Mouse (Mus musculus) cerebellum, adult (tissue): ENCODE results near the gene Gga3.

Source experiments
- ATAC-seq: cut with Nextera tagmentation; 2 replicates; pipeline ENCODE4 v1.9.2; 2017; ENCODE audit warnings: mild to moderate bottlenecking, moderate library complexity, mixed read lengths; ENCODE audit not compliant: insufficient number of reproducible peaks, low FRiP score, low TSS enrichment

The Gga3 gene

DNA sequence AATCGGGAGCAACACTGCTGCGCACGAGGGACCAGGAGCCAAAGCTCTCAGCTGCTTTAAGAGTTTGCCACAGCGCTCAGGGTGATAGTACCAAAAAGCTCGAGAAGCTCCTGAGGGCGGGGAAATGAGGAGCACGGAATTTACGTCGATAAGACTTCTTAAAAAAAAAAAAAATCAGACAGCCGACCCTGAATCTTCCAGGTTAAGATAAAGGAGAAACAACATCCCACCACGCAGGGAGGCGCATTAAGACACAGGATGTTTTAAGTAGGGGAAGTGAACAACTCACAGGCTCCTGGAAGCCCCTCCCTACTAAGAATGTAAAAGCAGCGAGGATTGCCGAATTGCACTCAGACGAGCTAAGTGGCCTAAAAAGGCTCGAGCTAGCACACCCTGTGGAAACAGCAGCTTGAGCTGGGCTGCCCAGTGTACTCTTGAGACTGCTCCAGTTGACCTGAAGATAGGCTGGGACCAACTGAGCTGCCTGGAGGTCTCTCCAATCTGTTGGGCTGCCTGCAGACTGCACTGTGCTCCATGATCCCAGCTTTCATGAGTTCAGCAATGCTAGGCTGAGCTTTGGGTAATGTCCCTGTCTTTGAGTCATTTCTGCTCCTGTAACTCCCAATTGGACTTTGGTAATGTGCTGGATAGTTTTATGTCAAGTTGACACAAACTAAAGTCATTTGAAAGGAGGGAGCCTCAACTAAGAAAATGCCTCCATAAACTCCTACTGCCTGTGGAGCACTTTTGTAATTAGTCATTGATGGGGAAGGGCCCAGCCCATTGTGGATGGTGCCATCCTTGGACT, 9.5 kb upstream of the Gga3 start:
- ATAC-seq, result peak; percentile 7; the same call in 1 of the 2 replicates

DNA sequence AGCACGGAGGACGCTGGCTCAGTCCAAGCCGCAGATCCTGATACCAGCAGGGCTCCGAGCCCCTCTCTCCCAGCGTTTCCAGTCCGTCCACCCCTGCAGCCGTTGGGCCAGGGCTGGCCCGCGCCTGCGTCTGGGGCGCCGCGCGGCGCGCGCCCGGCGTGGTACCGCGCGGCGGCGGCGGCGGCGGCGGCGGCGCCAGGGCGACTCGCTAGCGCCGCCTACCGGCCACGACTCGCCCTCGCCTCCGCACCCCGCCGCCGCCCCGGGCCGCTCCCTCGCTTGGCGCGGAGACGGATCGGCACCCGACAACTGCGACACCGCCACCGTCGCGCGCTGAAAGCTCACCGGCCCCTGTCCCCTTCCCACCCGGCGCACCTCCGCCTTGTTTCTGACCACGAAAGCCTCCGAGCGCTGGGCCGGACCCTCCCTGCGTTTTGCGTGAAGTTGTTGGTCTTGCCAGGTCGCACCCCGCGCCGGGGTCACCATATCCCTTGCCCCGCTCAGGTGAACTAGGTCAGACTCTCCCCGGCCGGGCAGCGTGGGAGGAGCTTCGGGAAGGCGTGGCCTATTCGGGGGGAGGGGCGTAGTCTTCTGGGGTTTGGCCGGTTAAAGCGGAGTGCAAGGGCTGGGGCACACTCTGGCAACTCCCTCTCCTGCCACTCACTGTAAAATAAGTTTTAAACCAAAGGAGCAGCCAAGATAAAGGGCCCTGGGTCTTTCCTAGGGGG, 8.7 kb upstream of the Gga3 start, which contains the start of gene Mif4gd:
Gene Mif4gd (minus strand): TSS at position 560 of the 728 bp plus-strand sequence.
- peak; percentile 82 for ATAC-seq

DNA sequence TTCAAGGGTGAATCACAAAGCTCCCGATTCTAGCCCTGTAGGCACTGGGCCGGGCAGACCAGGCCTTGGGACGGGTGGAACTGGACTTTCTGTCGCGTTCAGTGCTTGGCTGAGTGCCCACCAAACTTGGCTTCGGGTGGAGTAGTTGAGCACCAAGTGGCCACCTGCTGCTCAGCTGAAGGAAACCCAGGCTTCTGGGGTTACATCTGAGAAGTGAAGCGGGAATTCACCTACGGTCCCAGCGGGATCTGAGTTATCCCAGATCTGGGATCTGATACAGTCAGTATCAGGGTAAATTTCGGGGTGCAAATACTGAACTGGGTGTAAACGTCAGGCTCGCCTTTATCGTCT, 8.2 kb upstream of the Gga3 start:
- no peak; the same call in 1 of the 2 replicates for ATAC-seq

DNA sequence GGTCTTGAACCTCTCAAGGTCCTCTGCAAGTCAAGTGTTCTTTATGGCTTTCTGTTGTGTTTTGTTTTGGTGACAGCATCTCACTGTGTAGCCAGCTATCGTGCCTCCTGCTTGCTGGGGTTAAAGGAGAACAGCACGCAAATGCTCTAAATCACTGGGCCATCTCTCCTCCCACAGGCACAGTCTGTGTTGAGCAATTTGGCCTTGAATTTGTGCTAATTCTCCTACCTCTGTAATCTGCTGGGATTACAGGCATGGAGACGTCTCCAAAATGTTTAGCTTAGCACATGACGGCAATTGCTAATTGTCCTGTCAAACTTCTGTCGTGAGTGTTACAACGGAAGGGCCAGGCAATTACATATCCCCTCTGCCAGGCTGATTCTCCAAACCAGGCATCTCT, 7.3 kb upstream of the Gga3 start:
- ATAC-seq, result no peak

DNA sequence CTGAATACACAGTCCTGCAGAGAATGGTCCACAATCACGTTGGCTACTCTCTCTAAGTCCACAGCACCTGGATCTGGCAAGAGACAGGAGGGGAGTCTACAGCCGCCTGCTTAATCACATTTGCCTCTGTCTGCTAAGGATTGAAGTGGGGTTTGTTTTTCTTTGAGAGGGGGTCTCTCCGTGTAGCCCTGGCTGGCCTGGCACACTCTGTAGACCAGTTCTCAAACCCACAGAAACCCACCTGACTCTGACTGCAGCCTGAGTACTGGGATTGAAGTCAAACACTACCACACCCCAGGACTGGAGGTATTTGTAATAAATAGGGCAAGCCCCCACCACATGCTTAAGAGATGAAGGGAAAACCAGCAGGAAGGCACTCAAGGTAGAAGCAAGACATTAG, 5.7 kb upstream of the Gga3 start:
- no peak for ATAC-seq

DNA sequence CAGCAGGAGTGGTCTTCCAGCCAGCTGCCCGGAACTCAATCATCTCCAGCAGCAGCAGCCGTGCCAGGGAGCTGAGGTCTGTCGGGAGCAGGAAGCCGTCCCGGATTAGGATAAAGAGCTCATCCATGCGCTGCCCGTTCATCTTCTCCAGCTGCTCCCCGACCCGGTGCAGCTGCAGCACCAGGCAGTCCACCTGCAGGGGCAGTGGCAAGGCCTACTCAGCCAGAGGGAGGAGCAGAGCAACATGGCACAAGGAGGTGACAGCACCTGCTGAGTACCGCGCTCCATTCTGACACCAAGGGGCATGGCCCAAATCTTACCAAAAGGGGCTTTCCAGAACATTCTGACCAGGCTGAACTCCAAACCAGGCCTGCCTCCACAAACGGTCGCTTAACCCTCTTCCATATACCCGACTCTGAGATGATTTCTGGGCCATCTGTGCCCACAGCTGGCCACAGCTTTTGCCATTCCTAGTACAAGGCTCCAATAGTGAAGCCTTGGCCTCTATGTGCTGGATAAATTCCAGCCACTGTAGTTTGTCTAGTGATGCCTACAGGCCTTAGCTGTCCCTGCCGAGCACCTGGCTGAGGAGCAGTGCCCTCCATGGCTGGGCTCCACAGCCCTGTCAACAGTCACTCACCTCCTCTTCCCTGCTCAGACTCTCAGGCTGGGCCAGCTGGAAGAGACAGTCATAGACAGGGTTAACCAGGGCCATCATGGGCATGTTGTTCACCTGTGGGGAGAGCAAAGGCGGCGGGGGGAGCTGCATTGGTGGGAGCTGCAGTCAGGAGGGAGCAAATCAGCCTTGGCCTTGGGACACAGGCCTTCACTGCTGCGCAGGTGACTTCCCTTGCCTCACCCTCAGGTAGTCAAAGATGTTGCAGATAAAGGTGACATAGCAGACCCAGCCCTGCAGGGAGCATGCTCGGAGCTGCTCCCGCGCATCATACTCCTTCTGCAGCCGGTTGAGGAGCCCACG, 4.9 kb upstream of the Gga3 start:
- no peak for ATAC-seq

DNA sequence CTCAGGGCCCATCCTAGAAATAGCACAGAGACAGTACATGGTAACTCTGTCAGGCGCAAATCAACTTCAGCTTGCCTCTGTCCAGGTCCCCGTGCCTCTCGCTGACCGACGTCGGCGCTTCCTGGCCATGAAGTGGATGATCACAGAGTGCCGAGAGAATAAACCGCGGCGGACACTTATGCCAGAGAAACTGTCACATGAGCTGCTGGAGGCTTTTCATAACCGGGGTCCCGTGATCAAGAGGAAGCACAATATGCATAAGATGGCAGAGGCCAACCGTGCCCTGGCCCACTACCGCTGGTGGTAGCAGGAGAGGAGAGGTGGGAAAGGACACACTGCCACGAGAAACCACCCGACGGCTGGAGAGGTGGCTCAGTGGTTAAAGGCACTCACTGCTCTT, 2.9 kb upstream of the Gga3 start:
- no peak for ATAC-seq

DNA sequence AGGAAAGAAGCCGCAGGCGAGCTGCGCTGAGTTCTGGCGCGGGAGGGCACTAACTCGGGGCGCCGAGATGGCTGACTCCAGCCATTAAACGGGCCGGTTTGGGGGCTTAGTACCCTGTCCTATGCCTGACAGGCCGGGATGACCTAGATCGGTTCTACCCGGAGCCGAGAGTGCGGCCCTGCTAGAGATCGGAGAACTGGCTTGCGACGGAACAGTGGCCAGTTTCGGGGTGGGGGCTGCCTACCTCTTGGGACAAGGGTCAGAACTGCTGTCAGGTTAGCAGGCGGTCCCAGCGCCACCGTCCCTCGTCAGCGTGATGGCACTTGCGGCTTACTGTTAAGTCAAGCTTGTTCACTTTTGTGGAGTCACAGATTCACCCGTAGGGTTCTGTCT, 449 bp upstream of the Gga3 start:
- ATAC-seq, result peak; percentile 3; the same call in 1 of the 2 replicates

DNA sequence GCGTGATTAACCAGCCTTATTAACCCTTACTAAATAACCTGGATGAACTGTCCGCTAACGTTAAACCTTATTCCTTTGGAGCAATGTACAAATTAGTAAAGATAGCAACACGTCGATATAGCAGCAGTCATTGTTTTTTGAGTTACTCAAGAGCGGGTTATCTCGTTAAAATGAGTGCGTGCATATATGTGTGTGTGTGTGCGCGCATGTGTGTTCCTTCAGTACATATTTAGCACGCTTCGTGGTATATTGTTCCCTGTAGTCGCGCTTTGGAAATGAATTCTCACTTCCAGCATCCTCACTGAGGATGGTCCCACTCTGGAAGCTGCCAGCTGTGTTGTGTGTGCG, 749 bp downstream of the Gga3 start:
- ATAC-seq, result no peak

DNA sequence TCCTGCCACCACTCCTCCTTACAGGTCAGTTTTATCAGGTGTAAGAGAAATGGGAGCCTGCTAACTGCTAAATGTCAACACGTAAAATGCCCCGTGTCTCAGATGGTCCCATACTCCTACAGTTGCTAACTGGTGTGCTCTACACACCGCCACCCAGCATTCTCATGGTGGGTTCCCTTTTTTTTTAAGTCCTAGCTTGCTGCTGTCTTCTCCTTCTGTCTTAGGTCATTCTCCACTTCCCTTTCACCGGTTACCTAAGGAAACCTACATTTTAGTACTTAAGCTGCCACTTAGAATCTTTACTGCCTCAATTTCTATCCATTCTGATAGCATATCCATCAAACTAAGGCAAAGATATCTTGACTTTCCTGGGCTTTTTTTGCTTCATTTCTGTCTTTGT, 2.7 kb downstream of the Gga3 start:
- ATAC-seq, result no peak

DNA sequence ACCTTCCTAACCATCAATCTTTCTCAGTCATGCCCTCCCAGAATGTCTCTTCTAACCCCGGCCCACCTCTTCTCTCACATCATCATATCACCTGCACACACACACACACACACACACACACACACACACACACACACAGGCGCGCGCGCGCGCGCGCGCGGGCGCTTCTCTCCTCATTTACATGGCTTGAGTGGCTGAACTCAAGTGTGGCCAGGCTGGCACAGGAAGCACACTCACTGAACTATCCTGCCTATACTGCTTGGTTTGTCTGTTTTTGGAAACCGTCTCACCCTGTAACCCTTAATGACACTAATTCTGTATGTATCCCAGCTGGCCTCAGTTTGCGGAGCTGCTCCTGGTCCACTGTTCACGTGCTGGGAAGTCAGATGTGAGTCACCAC, 3.1 kb downstream of the Gga3 start:
- no peak for ATAC-seq

DNA sequence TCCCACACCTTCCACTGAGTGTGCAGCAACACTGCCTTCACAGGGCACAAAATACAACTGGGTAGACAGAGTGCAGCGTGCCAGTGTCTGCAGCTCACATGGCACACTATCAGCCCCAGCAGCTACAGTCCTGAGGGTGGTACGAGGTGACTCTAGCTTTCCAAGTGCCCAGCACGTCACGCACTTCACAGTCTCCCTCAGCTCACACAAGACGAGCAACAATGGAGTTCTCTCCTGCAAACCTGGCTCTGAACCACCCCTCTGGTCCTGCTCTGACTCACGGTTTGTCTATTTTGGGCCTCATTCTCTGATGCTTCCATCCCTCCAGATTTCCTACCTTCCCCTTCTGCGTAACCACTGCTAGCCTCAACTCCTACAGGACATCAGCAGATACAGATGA, 4.1 kb downstream of the Gga3 start:
- ATAC-seq, result no peak

DNA sequence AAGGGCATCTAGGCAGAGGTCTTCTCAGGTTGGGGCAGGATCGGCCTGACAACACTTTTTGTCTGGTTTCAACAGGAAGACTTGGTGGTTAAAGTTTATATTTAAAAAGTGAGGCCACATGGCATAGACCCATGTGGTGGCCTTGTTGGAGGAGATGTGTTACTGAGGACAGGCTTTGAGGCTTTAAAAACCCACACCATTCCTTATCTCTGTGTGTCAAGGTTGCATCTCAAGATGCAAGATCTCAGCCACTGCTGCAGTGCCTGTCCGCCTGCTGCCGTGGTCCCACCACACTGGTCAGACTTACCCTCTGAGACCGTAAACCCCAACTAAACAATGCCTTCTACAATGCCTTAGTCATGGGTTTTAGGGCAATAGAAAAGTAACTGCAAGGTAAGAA, 5.5 kb downstream of the Gga3 start:
- ATAC-seq, result no peak

DNA sequence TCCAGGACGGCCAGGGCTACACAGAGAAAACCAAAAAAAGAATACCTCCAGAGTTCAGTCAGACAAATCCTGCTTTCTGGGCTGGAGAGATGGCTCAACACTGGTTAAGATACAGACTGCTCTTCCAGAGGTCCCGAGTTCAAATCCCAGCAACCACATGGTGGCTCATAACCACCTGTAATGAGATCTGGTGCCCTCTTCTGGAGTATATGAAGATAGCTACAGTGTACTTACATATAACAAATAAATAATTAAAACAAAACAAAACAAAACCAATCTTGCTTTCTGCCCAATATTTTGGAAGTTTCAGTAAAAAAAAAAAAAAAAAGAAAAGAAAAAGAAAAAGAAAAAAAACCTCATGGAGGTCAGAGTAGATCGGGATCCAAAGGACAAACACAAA, 8.6 kb downstream of the Gga3 start:
- no peak for ATAC-seq

DNA sequence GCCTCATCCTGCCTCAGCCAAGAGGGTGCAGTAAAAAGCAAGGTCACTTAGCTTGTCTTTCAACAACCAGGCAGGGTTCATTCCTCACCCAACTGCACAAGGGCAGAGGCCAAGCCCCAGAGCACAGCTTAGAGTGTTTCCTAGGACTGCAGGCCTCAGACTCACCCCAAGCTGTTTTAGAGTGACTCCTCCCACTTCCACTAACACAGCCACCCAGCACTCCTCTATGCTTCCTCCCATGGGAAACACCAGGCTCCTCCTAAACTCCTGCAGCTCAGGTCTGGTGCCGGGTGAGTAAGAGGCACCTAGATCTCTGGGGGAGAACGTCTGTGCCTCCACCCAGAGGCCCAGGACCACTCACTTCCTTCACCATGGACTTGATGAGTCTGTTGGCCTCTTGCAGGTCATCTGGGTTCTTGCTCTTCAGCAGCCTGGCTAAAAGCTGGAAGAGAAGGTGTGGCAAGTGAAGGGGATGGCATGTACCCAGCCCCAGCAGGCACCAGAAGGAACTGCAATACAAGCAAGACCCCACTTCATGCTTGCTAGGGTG, 13.2 kb downstream of the Gga3 start:
- no peak for ATAC-seq

DNA sequence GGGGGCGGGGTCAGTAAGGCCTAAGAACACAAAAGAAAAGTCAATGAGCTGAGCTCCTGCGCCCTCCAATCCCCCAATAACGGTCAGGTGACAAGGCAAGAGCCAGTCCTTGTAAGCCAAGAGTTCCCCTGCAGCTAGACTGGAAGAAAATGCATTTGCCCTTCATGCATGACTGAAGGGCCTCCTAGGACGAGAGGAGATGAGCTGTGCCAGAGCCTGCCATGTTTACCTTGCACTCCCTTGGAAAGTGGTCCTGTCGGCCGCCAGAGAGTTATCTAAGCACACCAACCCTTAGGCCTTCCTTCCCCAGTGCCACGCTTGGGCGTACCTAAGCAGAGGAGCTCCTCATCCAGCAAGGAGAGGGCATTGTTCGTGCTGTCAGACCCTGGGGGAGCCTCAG, 15.9 kb downstream of the Gga3 start:
- no peak for ATAC-seq

DNA sequence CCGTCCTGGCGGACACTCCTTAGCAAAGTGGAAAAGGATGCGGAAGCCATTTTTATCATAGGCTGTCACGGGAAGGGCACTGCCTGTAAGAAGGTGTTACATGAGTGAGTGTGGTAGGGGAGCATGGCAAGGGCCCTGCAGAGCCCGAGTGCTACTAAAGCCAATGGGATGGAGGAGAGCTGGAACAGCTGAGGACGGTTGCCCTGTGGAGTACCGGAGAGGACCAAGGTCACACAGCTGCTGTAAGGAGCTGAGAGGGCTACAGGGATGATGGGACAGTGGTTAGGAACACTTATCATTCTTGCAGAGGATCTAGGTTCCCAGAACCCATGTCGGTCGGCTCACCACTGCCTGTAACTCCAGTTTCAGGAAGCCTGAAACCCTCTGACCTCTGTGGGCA, 17.4 kb downstream of the Gga3 start:
- ATAC-seq, result no peak

DNA sequence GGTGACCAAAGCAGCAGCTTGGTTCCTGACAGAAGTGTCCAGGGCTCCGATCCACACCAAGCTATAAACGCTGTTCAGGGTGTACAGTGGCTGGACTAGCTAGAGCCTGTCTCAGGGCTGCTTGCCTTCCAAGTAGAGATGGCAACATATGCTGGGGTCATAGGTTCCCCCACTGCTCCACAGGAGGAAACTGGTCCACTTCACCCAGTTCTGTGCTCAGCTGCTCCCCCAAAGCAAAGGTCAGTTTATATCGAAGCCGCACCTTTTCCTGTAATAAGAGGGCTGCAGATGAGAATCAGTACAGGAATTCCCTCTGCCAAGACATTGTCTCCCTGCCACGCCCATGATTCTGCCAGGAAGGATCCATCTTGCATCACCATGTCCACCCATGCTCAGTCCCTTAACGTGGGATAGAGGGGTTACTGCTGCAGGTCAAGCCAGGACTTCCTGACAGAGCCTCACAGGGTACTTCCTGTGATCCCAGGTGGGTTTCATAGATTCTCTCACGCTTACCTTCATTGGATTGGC, 18.2 kb downstream of the Gga3 start:
- ATAC-seq, result no peak

DNA sequence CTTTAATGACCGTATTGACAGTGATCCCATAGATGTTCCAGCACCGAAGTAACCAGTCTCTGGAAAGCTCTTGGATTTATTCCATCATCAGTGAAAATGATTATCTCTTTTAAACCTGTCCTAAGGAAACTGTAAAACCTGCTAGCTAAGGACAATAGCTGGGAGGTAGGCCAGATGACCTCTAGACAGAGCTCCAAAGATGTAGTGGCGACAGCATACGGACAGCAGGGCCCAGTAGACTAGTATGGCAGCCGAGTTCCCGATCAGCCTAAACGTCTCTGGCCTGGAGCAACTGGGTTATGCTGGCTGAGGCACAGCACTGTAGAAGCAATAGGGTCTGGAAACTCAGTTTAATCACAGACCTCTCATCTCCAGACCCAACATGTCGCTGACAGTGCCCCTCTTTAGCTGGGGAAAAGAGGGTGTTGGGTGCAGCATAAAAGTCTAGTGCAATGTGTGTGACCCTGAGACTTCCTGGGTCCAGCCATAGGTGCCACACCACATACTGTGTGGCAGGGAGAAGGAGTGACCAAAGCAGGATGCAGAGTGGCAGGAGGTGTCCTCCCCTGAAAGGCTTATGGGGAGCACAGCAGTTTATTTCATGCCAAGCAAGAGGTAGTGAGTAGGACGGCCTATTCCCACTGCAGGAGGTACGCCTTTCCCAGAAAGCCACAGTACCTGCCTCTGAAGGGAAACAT, 19.3 kb downstream of the Gga3 start:
- no peak for ATAC-seq
